Mouse (Mus musculus) embryonic facial prominence, embryonic 15.5 days (tissue): Measurements from ENCODE around the gene Def8. TPM values are rescaled to one million over a fixed set of nuclear protein-coding genes. Genes with fewer than 3 reads are reported as not detected.

Source experiments
- ATAC-seq: fragments of 200-750 bp; cut with Nextera tagmentation; 2 replicates; pipeline ENCODE4 v1.8.0; 2017; ENCODE audit warnings: low read depth, moderate TSS enrichment; ENCODE audit not compliant: insufficient number of reproducible peaks, low FRiP score, low TSS enrichment
- H3K27ac ChIP-seq: fragments of 300-500 bp; sonication (generic); replicated peaks from 2 replicates; pipeline ENCODE4 v1.5.1; 2015; ENCODE audit warnings: mild to moderate bottlenecking, inconsistent platforms
- H3K27me3 ChIP-seq: fragments of 300-500 bp; sonication (generic); 2 replicates; pipeline ENCODE4 v1.6.1; 2015; ENCODE audit warnings: inconsistent platforms
- H3K36me3 ChIP-seq: fragments of 300-500 bp; sonication (generic); 2 replicates; pipeline ENCODE4 v1.6.1; 2015; ENCODE audit warnings: mild to moderate bottlenecking, inconsistent platforms
- H3K4me1 ChIP-seq: fragments of 300-500 bp; sonication (generic); 2 replicates; pipeline ENCODE4 v1.6.1; 2015; ENCODE audit warnings: inconsistent platforms
- H3K4me2 ChIP-seq: fragments of 300-500 bp; sonication (generic); replicated peaks from 2 replicates; pipeline ENCODE4 v1.6.1; 2015; ENCODE audit warnings: mild to moderate bottlenecking, inconsistent platforms
- H3K4me3 ChIP-seq: fragments of 300-500 bp; sonication (generic); replicated peaks from 2 replicates; pipeline ENCODE4 v1.5.1; 2015; ENCODE audit warnings: mild to moderate bottlenecking, inconsistent platforms
- H3K9ac ChIP-seq: fragments of 300-500 bp; sonication (generic); 2 replicates; pipeline ENCODE4 v1.6.1; 2015; ENCODE audit warnings: inconsistent platforms
- H3K9me3 ChIP-seq: fragments of 300-500 bp; sonication (generic); replicated peaks from 2 replicates; pipeline ENCODE4 v1.6.1; 2016; ENCODE audit warnings: inconsistent platforms
- WGBS: fragments of 180-500 bp; shearing (Covaris S2); methylation state at CpG from one replicate; pipeline ENCODE4 v1.1.7; 2015; 5-methylcytosine and 5-hydroxymethylcytosine counted together
- polyA plus RNA-seq: library from polyadenylated mRNA; unstranded; fragments of >200 nt; fragmentation: Nextera tagmentation; extraction: Ambion mirVana; gene quantifications from 2 replicates; pipeline ENCODE4 v1.2.1, GENCODE M21; 2015

Gene Def8
- polyA plus RNA-seq, result 40.4 and 40.5 TPM in 2 replicates

DNA sequence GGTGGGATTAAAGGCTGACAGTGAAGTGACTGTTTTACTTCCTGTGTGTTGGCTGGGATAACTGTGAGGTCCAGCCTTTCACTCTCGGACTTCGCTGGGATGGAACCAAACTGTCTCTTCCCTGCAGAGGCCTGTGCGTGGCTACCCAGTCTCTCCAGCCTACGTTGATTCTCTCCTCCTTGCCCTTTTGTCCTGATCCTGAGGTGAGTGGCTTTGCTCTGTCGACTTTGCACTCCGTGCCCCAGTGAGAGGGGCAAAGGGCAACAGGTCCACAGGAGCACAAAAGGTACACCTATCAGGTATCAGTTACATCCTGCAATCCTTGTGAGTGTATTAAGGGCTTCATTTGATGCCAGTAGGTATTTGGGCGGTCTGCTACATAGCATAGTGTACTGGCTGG, at the start of gene Def8:
Def8 (plus strand) TSS at position 87 of the 400 bp plus-strand sequence.
- Histone ChIP-seq H3K27me3 (no peaks in the 10 kb centered on the region), H3K9ac (no peak within 1 kb of the TSS), H3K4me3 (peak within 1 kb of the TSS; percentile 22), H3K4me2 (peak within 1 kb of the TSS; percentile 45), H3K27ac (no peak within 1 kb of the TSS), H3K36me3 (no peaks in the 10 kb centered on the region), H3K4me1 (no peaks in the 10 kb centered on the region), H3K9me3 (peaks cover 16% of the 10 kb centered on the region)
- ATAC-seq, result no peak
- WGBS, result 67% methylated on average over 7 of the region's 7 CpGs

DNA sequence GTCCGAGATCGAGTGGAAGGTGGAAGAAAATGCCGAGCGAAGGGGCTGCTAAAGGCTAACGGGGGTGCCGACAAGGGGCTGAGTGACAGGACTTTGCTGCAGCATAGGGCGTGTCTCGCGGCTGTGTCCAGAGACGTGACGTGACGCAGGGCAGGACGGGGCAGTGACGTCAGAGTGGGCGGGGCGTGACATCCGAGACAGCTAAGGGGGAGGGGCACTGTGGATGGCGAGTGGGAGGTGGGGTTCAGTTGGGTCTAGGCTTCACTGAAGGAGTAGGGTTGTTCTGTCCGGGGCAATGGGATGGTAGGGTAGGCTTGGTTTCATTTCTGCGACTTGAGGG, 49.1 kb upstream of the Def8 start:
- H3K27ac ChIP-seq, result peak overlapping the region; percentile 98
- H3K4me1 ChIP-seq, result peaks cover 23% of the 10 kb centered on the region
- peak overlapping the region; percentile 71 for H3K4me2 ChIP-seq
- H3K9me3 ChIP-seq, result no peaks in the 10 kb centered on the region
- H3K9ac ChIP-seq, result peak overlapping the region; percentile 95
- peak overlapping the region; percentile 88 for H3K4me3 ChIP-seq
- no peaks in the 10 kb centered on the region for H3K27me3 ChIP-seq
- peak; percentile 84 for ATAC-seq
- H3K36me3 ChIP-seq, result no peaks in the 10 kb centered on the region
- WGBS, result under 1% methylated on average over 20 of the region's 20 CpGs

DNA sequence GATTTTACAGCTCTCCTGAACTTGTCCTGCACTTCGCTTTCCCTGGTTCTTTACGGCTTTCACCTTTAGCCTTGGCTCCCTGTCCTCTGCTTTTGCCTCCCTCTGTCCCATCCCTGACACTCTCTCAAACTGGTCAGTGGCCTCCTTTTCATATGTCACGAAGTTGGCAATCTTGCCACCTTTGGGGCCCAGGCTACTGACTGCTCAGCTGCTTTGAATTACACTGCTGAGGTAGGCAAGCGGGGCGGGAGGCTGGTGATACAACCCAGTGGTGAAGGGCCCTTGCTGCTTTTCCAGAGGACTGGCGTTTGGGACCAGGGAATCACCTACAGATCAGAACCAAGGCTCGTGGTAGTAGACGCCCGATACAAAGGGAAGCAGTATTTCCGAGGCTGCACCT, 47.6 kb upstream of the Def8 start:
- no peak overlapping the region for H3K4me3 ChIP-seq
- 0 out of 2 replicates have a peak, but pooled peaks cover 2% of the 10 kb centered on the region for H3K36me3 ChIP-seq
- H3K4me1 ChIP-seq, result peaks cover 23% of the 10 kb centered on the region
- H3K27ac ChIP-seq, result no peak overlapping the region
- no peak for ATAC-seq
- H3K27me3 ChIP-seq, result no peaks in the 10 kb centered on the region
- WGBS, result 81% methylated on average over 10 of the region's 10 CpGs
- no peak overlapping the region for H3K9ac ChIP-seq
- no peaks in the 10 kb centered on the region for H3K9me3 ChIP-seq
- H3K4me2 ChIP-seq, result no peak overlapping the region

DNA sequence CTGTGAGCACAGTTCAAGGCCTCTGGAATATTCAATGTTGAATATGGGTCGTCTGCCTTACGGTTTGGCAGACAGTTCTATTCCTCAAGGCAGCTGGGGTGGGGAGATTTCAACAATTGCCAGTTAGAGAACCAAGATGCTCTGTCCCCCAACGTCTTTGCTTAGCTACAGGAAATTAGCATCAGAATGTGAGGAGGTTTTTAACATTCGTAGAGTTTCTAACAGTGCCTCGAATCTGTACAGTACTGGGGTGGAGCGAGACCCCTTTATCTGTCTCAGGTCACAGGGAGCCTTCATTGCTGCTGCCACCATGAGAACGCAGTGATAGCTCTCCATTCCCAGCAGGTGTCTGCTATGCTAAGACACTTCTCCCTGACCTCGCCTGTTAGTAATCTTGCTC, 47.2 kb upstream of the Def8 start:
- Histone ChIP-seq H3K9me3 (no peaks in the 10 kb centered on the region), H3K9ac (no peak overlapping the region), H3K36me3 (0 out of 2 replicates have a peak, but pooled peaks cover 6% of the 10 kb centered on the region), H3K27ac (no peak overlapping the region), H3K4me3 (no peak overlapping the region), H3K4me1 (peaks cover 23% of the 10 kb centered on the region), H3K27me3 (no peaks in the 10 kb centered on the region), H3K4me2 (no peak overlapping the region)
- WGBS, result 70% methylated on average over 8 of the region's 8 CpGs
- no peak for ATAC-seq

DNA sequence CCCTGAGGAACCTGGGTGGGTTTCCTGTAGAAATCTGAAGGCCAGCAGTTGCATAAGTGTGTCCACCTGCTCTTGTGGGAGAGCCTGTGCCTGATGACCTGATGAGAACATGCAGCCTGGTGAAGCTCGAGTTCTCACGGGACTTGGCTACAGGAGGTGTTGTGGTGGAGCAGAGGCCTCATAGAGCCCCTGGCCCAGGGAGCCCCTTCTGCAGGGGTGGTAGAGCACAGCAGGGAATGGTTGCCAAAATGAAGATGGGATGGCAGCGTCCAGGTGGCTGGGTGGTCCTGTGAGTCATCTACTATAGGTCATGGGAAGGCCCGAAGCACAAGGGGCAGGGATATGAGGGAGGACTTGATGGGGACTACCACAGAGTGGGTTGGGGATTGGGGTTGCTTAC, 41.6 kb upstream of the Def8 start:
- Histone ChIP-seq H3K4me1 (no peaks in the 10 kb centered on the region), H3K4me2 (no peak overlapping the region), H3K36me3 (peaks cover 60% of the 10 kb centered on the region), H3K27ac (no peak overlapping the region), H3K4me3 (no peak overlapping the region), H3K9me3 (no peaks in the 10 kb centered on the region), H3K9ac (no peak overlapping the region), H3K27me3 (no peaks in the 10 kb centered on the region)
- WGBS, result 87% methylated on average over 4 of the region's 4 CpGs
- ATAC-seq, result no peak

DNA sequence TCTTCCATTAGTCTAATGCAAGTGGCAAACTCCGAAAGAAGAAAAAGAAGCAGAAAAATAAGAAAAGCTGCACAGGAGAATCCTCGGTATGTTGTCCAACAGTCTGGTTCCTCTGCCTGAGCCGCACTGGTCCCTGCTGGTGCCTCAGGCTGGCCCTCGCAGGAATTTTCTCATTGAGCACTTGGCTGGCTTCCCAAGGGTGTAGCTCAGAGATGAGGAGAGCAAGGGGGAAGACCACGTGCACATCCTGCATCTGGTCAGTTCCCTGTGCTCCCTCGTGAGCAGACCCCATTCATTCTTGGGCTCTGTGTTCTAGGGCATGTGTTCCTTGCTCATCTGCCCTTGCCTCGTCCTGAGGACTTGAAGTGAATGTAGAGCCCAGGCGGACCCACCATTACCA, 40.8 kb upstream of the Def8 start:
- WGBS, result 84% methylated on average over 8 of the region's 8 CpGs
- Histone ChIP-seq H3K27me3 (no peaks in the 10 kb centered on the region), H3K4me1 (no peaks in the 10 kb centered on the region), H3K36me3 (peaks cover 68% of the 10 kb centered on the region), H3K9ac (no peak overlapping the region), H3K9me3 (no peaks in the 10 kb centered on the region), H3K4me2 (no peak overlapping the region), H3K27ac (no peak overlapping the region), H3K4me3 (no peak overlapping the region)
- ATAC-seq, result no peak

DNA sequence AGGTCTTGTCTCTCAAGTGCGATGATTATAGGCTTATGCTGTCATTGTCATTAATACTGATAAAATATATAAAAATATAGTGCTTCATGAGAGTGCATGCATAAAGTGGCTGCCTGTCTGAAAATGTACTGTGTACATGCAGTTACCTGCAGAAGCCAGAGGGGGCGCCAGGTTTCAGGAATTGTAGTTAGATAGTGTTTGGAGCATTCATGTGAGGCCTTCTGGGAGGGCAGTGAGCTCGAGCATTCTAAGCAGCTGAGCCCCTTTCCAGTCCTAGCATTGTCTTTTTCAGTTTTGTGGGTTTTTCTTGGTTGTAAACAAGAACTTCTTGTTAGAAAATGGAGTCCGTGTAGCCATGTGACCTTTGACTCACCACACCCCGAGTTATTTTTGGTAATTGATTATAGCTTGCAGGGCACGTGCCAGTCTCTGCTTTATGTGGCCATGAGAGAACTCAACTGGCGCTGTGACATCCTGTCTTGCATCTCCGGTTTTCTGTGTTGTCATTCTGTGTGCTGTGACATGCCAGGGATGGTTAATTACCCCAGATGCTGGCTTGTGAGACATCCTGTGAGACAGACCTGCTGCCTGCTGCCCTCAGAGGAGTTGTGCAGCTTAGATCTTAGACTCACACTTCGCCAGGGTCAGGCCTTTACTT, 38.3 kb upstream of the Def8 start:
- peaks cover 93% of the 10 kb centered on the region for H3K36me3 ChIP-seq

DNA sequence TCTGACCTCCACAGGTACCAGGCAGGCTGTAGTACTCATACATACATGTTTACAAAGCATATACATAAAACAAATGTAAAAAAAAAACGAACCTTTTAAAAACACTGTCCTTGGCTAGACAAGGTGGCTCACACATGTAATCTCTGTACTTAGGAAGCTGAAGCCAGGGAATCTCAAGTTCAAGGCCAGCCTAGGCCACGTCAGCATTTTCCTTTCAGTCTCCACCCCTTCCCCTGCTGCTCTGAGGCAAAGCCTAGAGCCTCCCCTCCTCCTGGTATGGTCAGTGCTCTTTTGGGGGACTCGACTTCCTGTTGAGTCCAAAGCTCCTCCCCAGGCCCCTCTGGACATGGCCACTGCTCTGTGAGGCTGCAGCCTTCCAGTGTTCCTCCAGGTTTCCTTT, 36.3 kb upstream of the Def8 start:
- H3K4me3 ChIP-seq, result no peak overlapping the region
- peaks cover 97% of the 10 kb centered on the region for H3K36me3 ChIP-seq
- ATAC-seq, result no peak
- no peaks in the 10 kb centered on the region for H3K4me1 ChIP-seq
- WGBS, result 79% methylated on average over 3 of the region's 3 CpGs
- no peak overlapping the region for H3K4me2 ChIP-seq
- no peaks in the 10 kb centered on the region for H3K27me3 ChIP-seq
- no peaks in the 10 kb centered on the region for H3K9me3 ChIP-seq
- H3K27ac ChIP-seq, result no peak overlapping the region
- H3K9ac ChIP-seq, result no peak overlapping the region

More for the DNA sequence above, 38.3 kb upstream of the Def8 start:
- H3K27ac ChIP-seq, result no peak overlapping the region
- no peaks in the 10 kb centered on the region for H3K9me3 ChIP-seq
- no peaks in the 10 kb centered on the region for H3K27me3 ChIP-seq
- no peak for ATAC-seq
- no peak overlapping the region for H3K9ac ChIP-seq
- WGBS, result 65% methylated on average over 9 of the region's 9 CpGs
- H3K4me2 ChIP-seq, result no peak overlapping the region
- no peaks in the 10 kb centered on the region for H3K4me1 ChIP-seq
- H3K4me3 ChIP-seq, result no peak overlapping the region

DNA sequence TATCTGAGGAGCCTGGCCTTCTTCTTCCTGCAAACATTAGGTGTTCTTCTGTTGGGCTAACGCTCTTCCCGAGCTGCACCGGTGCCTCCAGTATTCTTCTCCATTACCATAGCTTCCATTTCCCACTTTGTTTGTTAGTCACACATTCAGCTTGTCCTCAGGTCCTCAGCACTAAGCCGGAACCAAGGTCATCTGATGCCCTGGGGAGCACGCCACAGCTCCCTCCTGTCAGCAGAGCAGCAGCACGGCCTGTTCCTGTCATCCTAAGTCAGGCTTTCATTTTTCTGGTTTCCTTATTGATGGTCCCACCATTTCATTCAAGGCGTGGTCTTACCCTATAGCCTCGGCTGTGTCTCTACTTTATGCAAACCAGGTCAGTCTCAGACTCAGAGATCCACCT, 35.5 kb upstream of the Def8 start:
- WGBS, result 89% methylated on average over 8 of the region's 8 CpGs
- H3K36me3 ChIP-seq, result peaks cover 97% of the 10 kb centered on the region
- no peaks in the 10 kb centered on the region for H3K9me3 ChIP-seq
- H3K9ac ChIP-seq, result no peak overlapping the region
- no peak overlapping the region for H3K4me3 ChIP-seq
- no peaks in the 10 kb centered on the region for H3K4me1 ChIP-seq
- no peak overlapping the region for H3K27ac ChIP-seq
- no peaks in the 10 kb centered on the region for H3K27me3 ChIP-seq
- no peak for ATAC-seq
- no peak overlapping the region for H3K4me2 ChIP-seq

DNA sequence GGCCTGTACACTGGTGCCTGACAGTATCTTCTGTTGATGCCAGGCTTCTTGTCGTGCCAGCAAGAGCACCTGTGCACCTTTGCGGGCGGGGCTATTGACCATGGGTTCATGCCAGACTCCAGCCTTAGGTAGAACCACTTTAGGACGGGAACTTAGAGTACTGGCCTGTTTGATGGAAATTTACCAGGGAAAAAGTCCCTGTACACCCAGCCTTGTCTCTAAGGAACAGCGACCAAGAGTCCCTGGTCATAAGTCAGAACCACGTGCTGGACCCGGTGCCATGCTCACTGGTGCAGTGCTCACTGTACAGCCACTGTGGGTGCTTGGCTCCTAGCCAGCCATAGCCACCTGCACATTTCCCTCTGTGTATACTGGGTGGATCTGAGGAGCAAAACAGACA, 34.3 kb upstream of the Def8 start:
- Histone ChIP-seq H3K4me3 (no peak overlapping the region), H3K27ac (no peak overlapping the region), H3K4me2 (no peak overlapping the region), H3K36me3 (peaks cover 97% of the 10 kb centered on the region), H3K27me3 (no peaks in the 10 kb centered on the region), H3K4me1 (no peaks in the 10 kb centered on the region), H3K9me3 (no peaks in the 10 kb centered on the region), H3K9ac (no peak overlapping the region)
- WGBS, result 93% methylated on average over 7 of the region's 7 CpGs
- ATAC-seq, result no peak

DNA sequence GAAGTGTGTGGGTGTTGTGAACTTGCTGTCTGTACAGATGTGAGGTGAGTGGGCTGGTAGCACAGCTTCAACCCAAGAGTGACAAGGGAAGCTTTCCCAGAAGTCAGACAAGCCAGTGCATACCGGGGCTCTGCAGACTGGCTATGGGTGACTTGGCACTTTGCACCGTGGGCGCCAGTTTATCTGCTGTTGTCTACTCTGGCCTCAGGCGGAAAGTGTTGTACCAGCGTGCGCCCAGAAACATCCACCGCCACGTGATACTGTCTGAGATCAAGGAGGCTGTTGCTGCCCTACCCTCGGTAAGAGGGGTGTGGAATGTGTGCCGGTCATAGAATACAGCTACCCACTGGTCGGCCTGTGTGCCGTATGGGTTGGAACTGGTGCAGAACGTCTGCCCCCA, 25.0 kb upstream of the Def8 start:
- H3K4me2 ChIP-seq, result no peak overlapping the region
- no peaks in the 10 kb centered on the region for H3K27me3 ChIP-seq
- no peak overlapping the region for H3K9ac ChIP-seq
- no peaks in the 10 kb centered on the region for H3K4me1 ChIP-seq
- 89% methylated on average over 13 of the region's 13 CpGs for WGBS
- H3K9me3 ChIP-seq, result no peaks in the 10 kb centered on the region
- no peak for ATAC-seq
- H3K27ac ChIP-seq, result no peak overlapping the region
- no peak overlapping the region for H3K4me3 ChIP-seq
- H3K36me3 ChIP-seq, result peaks cover 97% of the 10 kb centered on the region

DNA sequence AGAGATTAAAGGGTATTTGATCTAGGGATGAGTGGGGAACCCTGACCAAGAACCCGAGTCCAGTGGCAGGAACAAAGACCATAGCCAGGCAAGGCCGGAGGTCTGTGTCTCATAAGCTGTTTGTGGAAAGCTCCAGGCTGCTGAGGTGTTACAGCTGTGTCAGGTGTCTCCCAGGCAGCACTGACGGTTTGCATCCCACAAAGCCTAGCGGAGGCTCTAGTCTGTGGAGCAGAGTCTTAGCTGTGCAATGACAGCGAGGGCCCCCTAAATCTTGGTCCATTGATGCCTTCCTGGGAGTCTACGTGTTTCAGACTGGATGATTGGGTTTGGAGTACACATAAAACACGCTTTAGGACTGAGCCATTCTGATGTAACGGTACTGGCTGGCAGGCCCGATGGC, 21.4 kb upstream of the Def8 start:
- Histone ChIP-seq H3K4me2 (no peak overlapping the region), H3K9ac (no peak overlapping the region), H3K27ac (no peak overlapping the region), H3K27me3 (no peaks in the 10 kb centered on the region), H3K9me3 (no peaks in the 10 kb centered on the region), H3K36me3 (peaks cover 64% of the 10 kb centered on the region), H3K4me1 (peaks cover 11% of the 10 kb centered on the region), H3K4me3 (no peak overlapping the region)
- no peak for ATAC-seq
- WGBS, result 92% methylated on average over 9 of the region's 9 CpGs
